Mouse (Mus musculus) frontal cortex, adult (tissue): ENCODE data around the gene Spata21.

Source experiments
- ATAC-seq: cut with Nextera tagmentation; 2 replicates; pipeline ENCODE4 v1.9.2; 2017; ENCODE audit warnings: mild to moderate bottlenecking, moderate library complexity, mixed read lengths; ENCODE audit not compliant: low TSS enrichment

Spata21 gene

GRCm38 (mm10) chr4:141088033-141088432 is at the start of gene Spata21:
Spata21 (plus strand) TSS chr4:141088333.
- ATAC-seq = no peak

GRCm38 (mm10) chr4:141041117-141041516 is 47.0 kb upstream of the Spata21 start:
- ATAC-seq = no peak

GRCm38 (mm10) chr4:141044816-141045215 is 43.3 kb upstream of the Spata21 start:
- peak; percentile 41; the same call in 1 of the 2 replicates for ATAC-seq

GRCm38 (mm10) chr4:141048810-141049475 is 39.2 kb upstream of the Spata21 start:
- ATAC-seq = no peak

- 0 out of 2 replicates have a peak, but pooled peaks have one; percentile 24 for ATAC-seq
Measured at GRCm38 (mm10) chr4:141049476-141049835, 38.7 kb upstream of the Spata21 start.

- no peak for ATAC-seq
Measured at GRCm38 (mm10) chr4:141052442-141052841, 35.7 kb upstream of the Spata21 start.

- ATAC-seq = no peak
Measured at GRCm38 (mm10) chr4:141053138-141053537, 35.0 kb upstream of the Spata21 start.

- peak; percentile 83 for ATAC-seq
Measured at GRCm38 (mm10) chr4:141053568-141054161, 34.5 kb upstream of the Spata21 start.

DNA sequence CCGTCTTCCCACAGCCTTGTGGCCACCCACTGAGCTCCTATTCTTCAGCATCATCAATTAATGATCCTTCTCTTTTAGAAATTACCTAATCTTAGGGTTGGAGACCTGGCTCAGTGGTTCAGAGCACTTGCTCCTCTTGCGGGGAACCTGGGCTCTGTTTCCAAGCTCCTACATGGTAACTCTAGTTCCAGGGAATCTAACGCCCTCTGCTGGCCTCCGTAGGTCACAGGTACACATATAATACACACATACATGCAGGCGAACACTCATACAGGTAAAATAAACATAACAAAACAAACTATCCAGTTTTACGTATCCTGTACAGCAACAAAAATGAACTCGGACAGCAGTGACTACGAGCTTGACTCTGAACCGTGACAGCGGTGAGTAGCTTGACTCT is 31.2 kb upstream of the Spata21 start:
- no peak for ATAC-seq

DNA sequence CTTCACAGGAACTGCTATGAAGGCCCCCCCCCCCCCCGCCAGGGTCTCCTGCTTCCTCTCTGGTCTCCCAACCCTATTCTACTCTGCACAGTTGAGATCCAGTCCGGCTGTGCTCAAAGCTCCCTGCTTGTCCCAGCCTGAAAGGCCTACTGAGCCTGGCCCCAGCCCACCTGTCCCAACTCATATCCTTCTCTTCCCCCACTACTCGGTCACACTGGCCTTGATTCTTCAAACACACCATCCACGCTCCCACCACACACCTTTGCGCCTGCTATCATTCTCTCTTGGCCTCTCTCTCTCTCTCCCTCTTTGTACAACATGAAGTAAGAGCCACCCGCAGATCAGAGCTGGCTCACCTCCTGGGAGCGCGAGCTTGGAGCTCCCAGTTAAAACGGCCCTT is 29.3 kb upstream of the Spata21 start:
- ATAC-seq = no peak

GRCm38 (mm10) chr4:141059616-141060425 is 28.3 kb upstream of the Spata21 start:
- peak; percentile 53 for ATAC-seq

GRCm38 (mm10) chr4:141060426-141061301 is 27.5 kb upstream of the Spata21 start, which contains the start of gene Crocc:
Crocc (minus strand) TSS chr4:141060550.
- peak; percentile 80 for ATAC-seq

- ATAC-seq = no peak
Measured at GRCm38 (mm10) chr4:141064104-141064659, 24.0 kb upstream of the Spata21 start.

- ATAC-seq = peak; percentile 68
Measured at GRCm38 (mm10) chr4:141065123-141065522, 23.0 kb upstream of the Spata21 start.

DNA sequence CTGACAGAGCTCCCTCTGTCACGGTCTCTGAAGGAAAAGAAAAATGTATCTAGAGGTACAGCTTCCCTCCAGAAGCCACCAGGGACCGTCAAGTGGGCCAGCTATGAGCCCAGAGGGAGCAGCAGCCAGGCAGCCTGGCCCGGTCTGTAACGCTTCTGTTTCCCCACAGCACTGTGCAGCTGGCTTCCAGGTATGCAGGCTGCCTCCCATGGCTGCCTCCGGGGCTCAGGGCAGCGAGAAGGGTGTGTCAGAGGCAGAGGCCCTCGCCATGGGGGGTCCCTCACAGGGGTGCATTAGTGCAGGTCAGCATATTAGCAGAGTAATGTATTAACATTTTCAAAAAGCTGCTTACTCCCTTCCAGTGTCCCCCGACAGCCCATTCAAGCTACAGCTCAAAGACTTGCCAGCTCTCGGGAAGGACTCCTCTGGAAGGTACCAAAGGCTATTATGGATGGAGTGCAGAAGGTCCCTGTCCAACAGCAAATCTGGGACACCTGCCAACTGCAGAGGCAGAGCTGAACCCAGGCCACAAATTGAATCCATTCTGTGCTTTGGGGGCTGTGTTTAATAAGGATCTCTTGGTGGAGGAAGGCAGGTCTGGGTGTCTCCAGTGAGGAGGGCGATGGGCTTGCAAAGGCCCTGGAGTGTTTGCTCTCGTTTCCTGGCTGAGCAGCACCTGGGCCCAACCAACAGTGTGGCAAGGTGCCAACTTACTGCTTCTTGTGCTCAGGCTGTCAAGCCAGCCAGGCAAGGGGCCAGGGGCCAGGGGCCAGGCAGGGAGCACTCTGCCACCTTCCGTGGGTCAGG is 21.2 kb upstream of the Spata21 start:
- ATAC-seq = no peak

DNA sequence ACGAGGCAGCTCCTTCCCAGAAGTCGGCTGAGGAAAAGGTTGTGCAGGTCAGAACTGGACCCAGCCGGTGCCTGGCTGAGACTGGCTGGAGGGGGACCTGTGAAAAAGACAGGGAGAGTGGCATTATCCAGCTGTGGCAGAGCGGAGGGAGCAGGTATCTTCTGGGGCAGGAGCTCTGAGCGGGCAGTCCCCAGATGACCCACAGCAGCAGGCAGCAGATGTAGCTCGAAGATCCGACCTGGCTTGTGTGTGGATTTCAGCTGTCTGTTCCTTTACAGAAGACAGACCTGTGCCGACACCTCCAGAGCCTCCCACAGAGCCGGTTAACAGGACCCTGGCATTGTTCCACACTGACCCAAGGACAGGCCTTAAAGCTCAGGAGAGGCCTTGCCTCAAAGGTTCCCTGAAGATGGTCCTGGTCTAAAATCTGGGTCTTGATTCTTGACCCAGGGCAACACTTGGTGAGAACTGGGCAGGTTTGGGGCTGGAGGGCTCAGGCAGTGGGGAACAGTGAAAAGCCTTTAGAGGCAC is 20.6 kb upstream of the Spata21 start:
- ATAC-seq = no peak

DNA sequence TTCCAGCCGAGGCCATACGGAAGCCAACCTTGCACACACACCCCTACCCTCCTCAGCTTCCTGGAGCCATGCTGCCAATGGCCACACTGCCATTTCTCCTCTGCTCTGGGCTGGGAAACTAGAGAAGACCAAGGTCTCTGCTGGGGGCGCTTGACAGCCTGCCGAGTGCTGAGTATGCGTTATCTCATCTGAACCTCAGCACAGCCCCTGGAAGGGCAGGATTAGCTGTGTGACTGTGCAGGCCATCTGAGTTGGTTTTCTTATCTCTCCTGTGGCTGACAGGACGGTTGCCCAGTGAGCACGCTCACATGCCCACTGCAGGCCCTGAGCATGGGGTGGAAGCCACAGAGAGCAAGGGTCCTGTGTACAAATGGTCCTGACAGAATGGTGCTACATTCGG is 19.5 kb upstream of the Spata21 start:
- ATAC-seq = no peak

DNA sequence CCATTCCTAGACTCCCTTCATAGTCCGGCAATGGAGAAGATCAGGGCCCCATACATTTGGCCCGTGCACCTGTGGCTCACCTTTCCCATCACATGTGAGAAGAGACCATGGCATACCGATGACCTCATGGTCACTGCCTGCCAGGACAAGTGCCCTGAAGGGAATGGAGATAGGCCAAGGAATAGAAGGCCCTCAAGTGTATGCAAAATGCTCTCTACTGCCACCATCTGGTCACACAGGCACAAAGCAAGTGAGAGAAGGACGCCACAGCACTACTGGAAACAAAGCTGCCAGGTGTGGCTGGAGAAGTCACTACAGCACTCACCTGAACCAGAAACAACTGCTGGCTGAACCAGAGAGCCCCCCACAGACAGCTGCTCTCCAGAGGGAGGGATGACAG is 18.4 kb upstream of the Spata21 start:
- ATAC-seq = no peak

GRCm38 (mm10) chr4:141072502-141072901 is 15.6 kb upstream of the Spata21 start:
- ATAC-seq = no peak

DNA sequence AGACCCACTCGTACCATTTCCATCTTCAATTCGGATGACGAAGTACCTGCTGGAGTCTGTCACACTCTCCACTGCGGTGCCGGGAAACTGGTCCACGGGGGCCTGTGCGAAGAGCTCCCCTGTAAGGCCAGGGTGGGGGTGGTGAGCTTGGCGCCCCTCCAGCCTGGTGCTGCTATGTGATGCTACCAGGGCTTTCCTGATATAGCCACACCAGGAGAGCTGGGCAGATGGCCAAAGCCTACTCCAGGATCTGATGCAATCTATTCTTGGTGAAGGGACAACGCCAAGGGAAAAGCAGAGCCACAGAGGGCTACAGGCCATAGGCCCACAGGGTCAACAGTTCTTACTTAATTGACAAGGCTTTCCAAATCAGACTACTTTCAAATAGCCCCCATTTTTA is 14.5 kb upstream of the Spata21 start:
- ATAC-seq = peak; percentile 21
